Mouse (Mus musculus) stomach, embryonic 16.5 days (tissue): ENCODE measurements around the gene Mcm5. TPM values are rescaled to one million over a fixed set of nuclear protein-coding genes. Genes with fewer than 3 reads are reported as not detected.
A peak's percentile ranks its signal among the peaks of the same experiment; 100 is the strongest.

Experiments used
- ATAC-seq: fragments of 200-750 bp; cut with Nextera tagmentation; 2 replicates; pipeline ENCODE4 v1.8.0; 2017; ENCODE audit warnings: moderate number of reproducible peaks, moderate TSS enrichment; ENCODE audit not compliant: insufficient read depth, low FRiP score
- H3K27ac ChIP-seq: fragments of 300-500 bp; sonication (generic); 2 replicates; pipeline ENCODE4 v1.5.1; 2014; ENCODE audit warnings: low read length
- H3K27me3 ChIP-seq: fragments of 300-500 bp; sonication (generic); 2 replicates; pipeline ENCODE4 v1.6.1; 2014; ENCODE audit warnings: low read length, control low read depth, mixed read lengths; ENCODE audit not compliant: control insufficient read depth, insufficient read depth
- H3K36me3 ChIP-seq: fragments of 300-500 bp; sonication (generic); 2 replicates; pipeline ENCODE4 v1.6.1; 2014; ENCODE audit warnings: low read length; ENCODE audit not compliant: control insufficient read depth, insufficient read depth
- H3K4me1 ChIP-seq: fragments of 300-500 bp; sonication (generic); 2 replicates; pipeline ENCODE4 v1.6.1; 2014; ENCODE audit warnings: low read length, control low read depth, mixed read lengths; ENCODE audit not compliant: control insufficient read depth, insufficient read depth
- H3K4me2 ChIP-seq: fragments of 300-500 bp; sonication (generic); 2 replicates; pipeline ENCODE4 v1.6.1; 2014; ENCODE audit warnings: low read depth, low read length, mixed read lengths
- H3K4me3 ChIP-seq: fragments of 300-500 bp; sonication (generic); replicated peaks from 2 replicates; pipeline ENCODE4 v1.5.1; 2014; ENCODE audit warnings: mild to moderate bottlenecking, low read length
- H3K9ac ChIP-seq: fragments of 300-500 bp; sonication (generic); 2 replicates; pipeline ENCODE4 v1.6.1; 2014; ENCODE audit warnings: low read length
- H3K9me3 ChIP-seq: fragments of 300-500 bp; sonication (generic); replicated peaks from 2 replicates; pipeline ENCODE4 v1.6.1; 2016; ENCODE audit warnings: low read length, control low read depth; ENCODE audit not compliant: control insufficient read depth
- WGBS: fragments of 180-500 bp; shearing (Covaris S2); extraction: QIAGEN DNeasy Blood & Tissue Kit; methylation state at CpG from one replicate; pipeline ENCODE4 v1.1.7; 2014; 5-methylcytosine and 5-hydroxymethylcytosine counted together
- polyA plus RNA-seq: library from polyadenylated mRNA; unstranded; fragments of >200 nt; fragmentation: Nextera tagmentation; extraction: Ambion mirVana; gene quantifications from 2 replicates; pipeline ENCODE4 v1.2.1, GENCODE M21; 2015

The Mcm5 gene
- polyA plus RNA-seq, 1 experiment from 2014 or later, result 112 TPM

GRCm38 (mm10) chr8:75150911-75151610 lies 41.7 kb downstream of the Mcm5 start:
- Histone ChIP-seq H3K4me1 (peaks cover 4% of the 10 kb centered on the region), H3K4me3 (no peak overlapping the region), H3K36me3 (no peaks in the 10 kb centered on the region), H3K4me2 (no peak overlapping the region), H3K27me3 (no peaks in the 10 kb centered on the region), H3K9ac (no peak overlapping the region), H3K9me3 (no peaks in the 10 kb centered on the region), H3K27ac (no peak overlapping the region)
- WGBS, result 71% methylated on average over 5 of the region's 5 CpGs
- ATAC-seq, result no peak

- WGBS, result 69% methylated on average over 4 of the region's 4 CpGs
- H3K27me3 ChIP-seq, result no peaks in the 10 kb centered on the region
These were observed 42.4 kb downstream of the Mcm5 start for GRCm38 (mm10) chr8:75151743-75152142.

DNA sequence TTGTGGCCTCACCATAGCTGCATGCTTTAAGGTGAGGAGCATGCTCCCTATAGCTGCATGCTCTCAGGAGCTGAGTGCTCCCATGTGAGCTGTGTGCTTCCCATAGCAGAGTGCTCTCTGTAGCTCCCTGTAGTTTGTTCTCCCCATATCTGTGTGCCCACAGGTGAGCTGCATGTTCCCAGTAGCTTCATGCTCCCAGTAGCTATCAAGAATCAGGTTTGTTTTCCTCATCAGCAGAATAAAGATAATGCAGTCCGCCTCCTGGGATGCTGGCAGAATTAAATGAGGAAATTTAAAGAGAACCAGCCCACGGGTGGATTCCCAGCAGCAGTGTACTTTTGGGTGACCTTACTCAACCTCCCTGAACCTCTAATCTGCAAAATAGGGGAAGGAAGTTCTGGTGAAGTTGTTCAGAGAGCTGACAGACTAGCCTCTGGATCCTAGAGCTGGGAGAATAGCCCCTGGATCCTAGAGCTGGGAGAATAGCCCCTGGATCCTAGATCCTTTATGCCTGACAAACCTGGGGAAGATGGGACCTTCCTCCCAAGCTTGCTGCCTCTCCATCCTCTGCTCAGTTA lies 43.2 kb downstream of the Mcm5 start:
- H3K27me3 ChIP-seq, result no peaks in the 10 kb centered on the region
- no peak for ATAC-seq
- no peak overlapping the region for H3K4me3 ChIP-seq
- H3K36me3 ChIP-seq, result no peaks in the 10 kb centered on the region
- WGBS, result 67% methylated on average over 2 of the region's 2 CpGs
- H3K9ac ChIP-seq, result no peak overlapping the region
- H3K4me1 ChIP-seq, result peaks cover 4% of the 10 kb centered on the region
- H3K27ac ChIP-seq, result no peak overlapping the region
- no peak overlapping the region for H3K4me2 ChIP-seq
- H3K9me3 ChIP-seq, result no peaks in the 10 kb centered on the region

More at GRCm38 (mm10) chr8:75151743-75152142, 42.4 kb downstream of the Mcm5 start:
- Histone ChIP-seq H3K4me2 (no peak overlapping the region), H3K27ac (no peak overlapping the region), H3K36me3 (no peaks in the 10 kb centered on the region), H3K9me3 (no peaks in the 10 kb centered on the region), H3K9ac (no peak overlapping the region), H3K4me3 (no peak overlapping the region), H3K4me1 (peaks cover 4% of the 10 kb centered on the region)
- ATAC-seq, result no peak

- H3K27ac ChIP-seq, result no peak overlapping the region
- H3K4me1 ChIP-seq, result peaks cover 4% of the 10 kb centered on the region
- no peak overlapping the region for H3K9ac ChIP-seq
- WGBS, result 25% methylated on average over 5 of the region's 5 CpGs
- no peaks in the 10 kb centered on the region for H3K27me3 ChIP-seq
- H3K4me3 ChIP-seq, result no peak overlapping the region
- no peak for ATAC-seq
- H3K4me2 ChIP-seq, result no peak overlapping the region
- H3K36me3 ChIP-seq, result no peaks in the 10 kb centered on the region
- H3K9me3 ChIP-seq, result no peaks in the 10 kb centered on the region
These were observed 45.6 kb downstream of the Mcm5 start for GRCm38 (mm10) chr8:75154855-75155478.

DNA sequence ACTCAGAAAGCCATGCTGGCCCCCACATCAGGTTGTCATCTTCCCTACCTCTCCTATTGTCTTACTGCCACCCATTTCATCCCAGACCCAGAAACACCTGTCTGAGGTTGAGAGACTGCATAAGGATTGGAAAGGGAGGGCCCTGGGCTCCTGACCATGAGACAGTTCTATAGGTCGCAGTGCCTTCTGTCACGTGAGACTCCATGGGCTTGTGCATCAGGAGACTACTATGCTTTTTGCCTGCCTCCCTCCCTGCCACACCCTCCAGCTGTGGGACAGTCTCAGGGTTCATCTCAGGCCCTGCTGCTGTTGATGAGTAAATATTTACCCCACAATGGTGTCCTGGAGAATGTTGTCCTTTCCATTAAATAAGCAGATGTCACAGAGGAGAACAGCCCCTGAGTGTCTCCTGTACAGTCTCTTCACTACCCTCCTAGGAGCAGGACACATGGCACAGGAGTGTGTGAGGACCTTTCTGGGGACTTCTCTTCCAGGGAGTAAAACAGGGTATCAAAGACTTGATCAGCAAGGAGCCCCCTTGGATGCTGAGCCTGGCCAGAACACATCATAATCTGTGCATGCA lies 46.5 kb downstream of the Mcm5 start:
- WGBS, result 48% methylated on average over 2 of the region's 2 CpGs
- no peak overlapping the region for H3K27ac ChIP-seq
- H3K36me3 ChIP-seq, result no peaks in the 10 kb centered on the region
- peaks cover 4% of the 10 kb centered on the region for H3K4me1 ChIP-seq
- no peak overlapping the region for H3K9ac ChIP-seq
- H3K4me3 ChIP-seq, result no peak overlapping the region
- no peak overlapping the region for H3K4me2 ChIP-seq
- no peaks in the 10 kb centered on the region for H3K27me3 ChIP-seq
- H3K9me3 ChIP-seq, result no peaks in the 10 kb centered on the region
- ATAC-seq, result peak; percentile 22; the same call in 1 of the 2 replicates

- no peak overlapping the region for H3K4me3 ChIP-seq
- no peaks in the 10 kb centered on the region for H3K27me3 ChIP-seq
- peaks cover 4% of the 10 kb centered on the region for H3K4me1 ChIP-seq
- ATAC-seq, result no peak
- H3K36me3 ChIP-seq, result no peaks in the 10 kb centered on the region
- no peak overlapping the region for H3K27ac ChIP-seq
- WGBS, result 34% methylated on average over 7 of the region's 7 CpGs
- no peaks in the 10 kb centered on the region for H3K9me3 ChIP-seq
- H3K4me2 ChIP-seq, result no peak overlapping the region
- H3K9ac ChIP-seq, result no peak overlapping the region
These were observed 48.3 kb downstream of the Mcm5 start for GRCm38 (mm10) chr8:75157471-75158230.

- Histone ChIP-seq H3K4me2 (no peak overlapping the region), H3K36me3 (no peaks in the 10 kb centered on the region), H3K4me3 (no peak overlapping the region), H3K4me1 (peaks cover 14% of the 10 kb centered on the region; the same call in 1 of the 2 replicates), H3K9ac (no peak overlapping the region), H3K27ac (peak overlapping the region; percentile 37; the same call in 1 of the 2 replicates), H3K27me3 (no peaks in the 10 kb centered on the region), H3K9me3 (no peaks in the 10 kb centered on the region; the same call in 1 of the 2 replicates)
- peak; percentile 77; the same call in 1 of the 2 replicates for ATAC-seq
- 35% methylated on average over 5 of the region's 5 CpGs for WGBS
These were observed 60.0 kb downstream of the Mcm5 start for GRCm38 (mm10) chr8:75169363-75169762.

DNA sequence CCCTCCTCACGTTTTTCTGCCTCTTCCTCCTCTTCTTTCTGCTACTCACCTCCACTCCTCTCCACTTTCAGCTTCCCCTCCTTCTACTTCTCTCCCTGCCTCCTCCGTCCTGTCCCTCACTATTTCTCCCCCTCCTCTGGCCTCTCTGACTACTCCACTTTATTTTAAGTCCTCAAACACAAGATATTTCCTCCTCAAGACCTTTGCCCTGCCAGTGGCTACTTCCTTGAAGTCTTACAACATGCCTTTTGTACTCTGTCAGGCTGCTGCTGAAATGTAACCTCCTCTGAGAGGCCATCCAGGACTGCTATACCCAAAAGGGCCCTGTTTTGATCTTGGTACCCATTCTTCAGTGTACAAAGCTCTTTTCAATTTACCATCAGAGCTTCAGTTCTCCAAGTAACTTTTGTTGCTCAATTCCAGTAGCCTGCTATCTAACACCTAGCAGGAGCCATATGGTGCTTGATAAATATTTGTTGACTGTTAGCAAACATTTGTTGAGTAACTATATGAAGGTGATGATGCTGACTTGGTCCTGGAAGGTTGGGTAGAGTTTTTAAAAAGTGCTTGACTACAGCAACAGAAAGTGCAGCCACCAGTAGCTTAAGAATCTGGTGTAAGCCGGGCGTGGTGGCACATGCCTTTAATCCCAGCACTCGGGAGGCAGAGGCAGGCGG lies 62.8 kb downstream of the Mcm5 start:
- no peak for ATAC-seq
- Histone ChIP-seq H3K36me3 (no peaks in the 10 kb centered on the region), H3K4me2 (no peak overlapping the region), H3K9me3 (no peaks in the 10 kb centered on the region; the same call in 1 of the 2 replicates), H3K4me3 (no peak overlapping the region), H3K4me1 (peaks cover 14% of the 10 kb centered on the region; the same call in 1 of the 2 replicates), H3K27me3 (no peaks in the 10 kb centered on the region), H3K27ac (no peak overlapping the region), H3K9ac (no peak overlapping the region)
- 63% methylated on average over 6 of the region's 6 CpGs for WGBS
